Mouse (Mus musculus) myocyte (in vitro differentiated cells): Measurements from ENCODE around the gene Ppp1r3d. TPM values are rescaled to one million over a fixed set of nuclear protein-coding genes. Genes with fewer than 3 reads are reported as not detected.

Source experiments
- H3K27me3 ChIP-seq: one replicate; pipeline ENCODE4 v1.6.1; 2011; ENCODE audit not compliant: control insufficient read depth, insufficient read depth, insufficient read length
- H3K36me3 ChIP-seq: one replicate; pipeline ENCODE4 v1.6.1; 2011; ENCODE audit not compliant: control insufficient read depth, insufficient read depth
- H3K4me2 ChIP-seq: one replicate; pipeline ENCODE4 v1.6.1; 2011; ENCODE audit warnings: low read depth, control low read depth
- H3K4me3 ChIP-seq: one replicate; pipeline ENCODE4 v1.5.1; 2011; ENCODE audit warnings: mild to moderate bottlenecking, control low read depth, moderate library complexity
- H3K79me2 ChIP-seq: one replicate; pipeline ENCODE4 v1.6.1; 2011; ENCODE audit not compliant: control insufficient read depth, insufficient read depth
- H3ac ChIP-seq: one replicate; pipeline ENCODE4 v1.6.1; 2011; ENCODE audit not compliant: control insufficient read depth, insufficient read length
- CEBPB ChIP-seq: IDR thresholded peaks from 2 replicates; pipeline ENCODE4 v1.6.1; 2011; ENCODE audit warnings: mild to moderate bottlenecking, moderate library complexity; ENCODE audit not compliant: poor library complexity, insufficient read depth, severe bottlenecking
- E2F4 ChIP-seq: IDR thresholded peaks from one replicate; pipeline ENCODE4 v1.6.1; 2011; ENCODE audit warnings: mild to moderate bottlenecking, control low read depth, moderate library complexity; ENCODE audit not compliant: insufficient read depth
- MAX ChIP-seq: IDR thresholded peaks from one replicate; pipeline ENCODE4 v1.6.1; 2011; ENCODE audit warnings: low read depth, mild to moderate bottlenecking, control low read depth
- MYOD1 ChIP-seq, 3 experiments: IDR thresholded peaks; one replicate each; pipeline ENCODE4 v1.6.1; 2011; ENCODE audit warnings: control low read depth in 2 of 3, low read depth in 2 of 3, mild to moderate bottlenecking in 2 of 3, moderate library complexity in 1 of 3; ENCODE audit not compliant: insufficient read length in 2 of 3, control insufficient read depth in 1 of 3
- MYOG ChIP-seq, 3 experiments: IDR thresholded peaks; one replicate each; pipeline ENCODE4 v1.6.1; 2011; ENCODE audit warnings: control low read depth in 2 of 3, low read depth in 2 of 3, mild to moderate bottlenecking in 2 of 3; ENCODE audit not compliant: insufficient read length in 2 of 3, control insufficient read depth in 1 of 3, insufficient read depth in 1 of 3
- POLR2A ChIP-seq: IDR thresholded peaks from one replicate; pipeline ENCODE4 v1.6.1; 2011; ENCODE audit warnings: low read depth, mild to moderate bottlenecking, control low read depth, moderate library complexity; ENCODE audit not compliant: insufficient read length
- POLR2AphosphoS2 ChIP-seq: IDR thresholded peaks from one replicate; pipeline ENCODE4 v1.6.1; 2011; ENCODE audit warnings: low read depth, control low read depth; ENCODE audit not compliant: insufficient read length
- REST ChIP-seq: IDR thresholded peaks from one replicate; pipeline ENCODE4 v1.6.1; 2011; ENCODE audit warnings: mild to moderate bottlenecking, control low read depth, moderate library complexity; ENCODE audit not compliant: insufficient read depth, insufficient read length
- SRF ChIP-seq: IDR thresholded peaks from one replicate; pipeline ENCODE4 v1.6.1; 2011; ENCODE audit warnings: low read depth; ENCODE audit not compliant: control insufficient read depth, insufficient read length
- TCF12 ChIP-seq: IDR thresholded peaks from one replicate; pipeline ENCODE4 v1.6.1; 2011; ENCODE audit warnings: mild to moderate bottlenecking, control low read depth; ENCODE audit not compliant: poor library complexity, insufficient read depth, severe bottlenecking
- TCF3 ChIP-seq: IDR thresholded peaks from one replicate; pipeline ENCODE4 v1.6.1; 2011; ENCODE audit warnings: low read depth, control low read depth; ENCODE audit not compliant: insufficient read length
- USF1 ChIP-seq: IDR thresholded peaks from one replicate; pipeline ENCODE4 v1.6.1; 2011; ENCODE audit warnings: low read depth, mild to moderate bottlenecking, control low read depth, moderate library complexity
- polyA plus RNA-seq: library from polyadenylated mRNA; unstranded; fragments of >200 nt; fragmentation: generic; extraction: Trizol; gene quantifications from one replicate; pipeline ENCODE4 v1.2.1, GENCODE M21; 2012; ENCODE audit warnings: missing spikeins

The Ppp1r3d gene
- polyA plus RNA-seq, 1 experiment, result not detected

DNA sequence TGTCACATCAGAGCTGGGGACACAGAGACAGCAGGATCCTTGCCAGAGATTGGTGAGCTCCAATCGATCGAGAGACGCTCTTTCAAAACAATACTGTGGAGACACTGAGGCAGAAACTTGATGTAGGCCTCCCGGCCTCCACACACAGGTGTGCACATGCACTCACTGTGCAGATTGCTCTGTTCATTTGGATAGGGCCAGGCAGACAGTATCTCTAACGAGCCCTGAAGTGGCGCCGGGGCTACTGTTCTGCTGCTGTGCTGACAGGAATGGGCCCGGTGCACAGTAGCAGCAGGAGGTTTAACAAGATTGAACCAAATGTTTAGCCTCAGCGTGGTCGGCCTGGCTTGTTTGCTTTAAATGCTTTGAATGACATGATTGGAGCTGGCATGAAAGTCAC is 36.7 kb upstream of the Ppp1r3d start:
- TF ChIP-seq POLR2AphosphoS2 (no peak), TCF12 (no peak), USF1 (no peak), E2F4 (no peak)

DNA sequence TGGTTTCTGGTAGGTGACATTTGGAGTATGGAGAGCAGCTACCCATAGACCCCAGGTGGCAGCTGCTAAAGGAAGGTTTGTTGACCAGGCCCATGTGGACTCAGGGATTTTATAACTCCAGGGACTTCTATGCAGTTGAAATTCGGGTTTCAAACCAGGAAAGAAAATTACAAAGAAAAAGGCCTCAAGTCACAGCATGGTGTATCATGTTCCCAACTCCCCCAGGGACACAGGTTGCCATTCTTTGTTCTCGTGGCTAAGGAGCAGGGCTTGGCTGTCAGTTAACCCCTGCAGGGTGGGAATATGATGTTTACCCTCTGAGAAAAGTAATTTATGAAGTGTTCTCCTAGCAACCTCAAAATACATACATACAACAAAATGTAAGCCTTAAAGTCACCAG is 36.0 kb upstream of the Ppp1r3d start:
- TF ChIP-seq SRF (no peak), POLR2A (no peak), MAX (no peak), POLR2AphosphoS2 (no peak), USF1 (no peak), E2F4 (no peak), CEBPB (no peak), MYOG (IDR thresholded peaks at IDR 0.05; ENCODE audit: control insufficient read depth in 1 of 3, insufficient read depth in 1 of 3, insufficient read length in 2 of 3, low read depth in 2 of 3) (no peak), TCF12 (no peak)
- Histone ChIP-seq H3K27me3 (no peaks in the 10 kb centered on the region), H3K79me2 (no peaks in the 10 kb centered on the region), H3K36me3 (no peaks in the 10 kb centered on the region), H3K4me2 (no peak overlapping the region), H3ac (no peak overlapping the region), H3K4me3 (no peak overlapping the region)

More for the DNA sequence above, 36.7 kb upstream of the Ppp1r3d start:
- H3K4me2 ChIP-seq, result no peak overlapping the region
- no peak overlapping the region for H3K4me3 ChIP-seq
- no peak overlapping the region for H3ac ChIP-seq
- no peaks in the 10 kb centered on the region for H3K36me3 ChIP-seq
- H3K79me2 ChIP-seq, result no peaks in the 10 kb centered on the region
- no peaks in the 10 kb centered on the region for H3K27me3 ChIP-seq

DNA sequence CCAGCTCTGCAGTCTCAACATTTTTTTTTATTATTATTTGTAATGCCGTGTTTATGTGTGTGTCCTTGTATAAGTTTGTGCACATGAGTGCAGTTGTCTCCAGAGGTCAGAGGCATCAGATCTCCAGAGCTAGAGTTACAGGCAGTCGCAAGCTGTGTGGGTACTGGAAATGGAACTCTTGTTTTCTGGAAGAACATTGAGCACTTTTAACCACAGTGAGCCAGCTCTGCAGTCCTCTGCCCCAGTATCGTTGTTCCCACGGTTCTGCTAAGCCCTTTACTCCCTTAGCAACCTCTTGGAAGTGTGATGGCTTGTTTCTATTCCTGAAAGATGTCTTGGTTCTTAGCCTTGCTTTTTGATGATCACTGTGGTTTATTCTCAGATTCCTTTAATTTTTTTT is 35.1 kb upstream of the Ppp1r3d start:
- TF ChIP-seq TCF12 (no peak), TCF3 (no peak), E2F4 (no peak), MAX (no peak), POLR2A (no peak), SRF (no peak), USF1 (no peak), MYOD1 (IDR thresholded peaks at IDR 0.05; ENCODE audit: control insufficient read depth in 1 of 3, insufficient read length in 2 of 3, low read depth in 2 of 3) (no peak), POLR2AphosphoS2 (no peak), CEBPB (no peak), REST (no peak), MYOG (IDR thresholded peaks at IDR 0.05; ENCODE audit: control insufficient read depth in 1 of 3, insufficient read depth in 1 of 3, insufficient read length in 2 of 3, low read depth in 2 of 3) (no peak)
- no peaks in the 10 kb centered on the region for H3K79me2 ChIP-seq
- H3K36me3 ChIP-seq, result no peaks in the 10 kb centered on the region
- no peaks in the 10 kb centered on the region for H3K27me3 ChIP-seq
- no peak overlapping the region for H3K4me2 ChIP-seq
- no peak overlapping the region for H3ac ChIP-seq
- no peak overlapping the region for H3K4me3 ChIP-seq

DNA sequence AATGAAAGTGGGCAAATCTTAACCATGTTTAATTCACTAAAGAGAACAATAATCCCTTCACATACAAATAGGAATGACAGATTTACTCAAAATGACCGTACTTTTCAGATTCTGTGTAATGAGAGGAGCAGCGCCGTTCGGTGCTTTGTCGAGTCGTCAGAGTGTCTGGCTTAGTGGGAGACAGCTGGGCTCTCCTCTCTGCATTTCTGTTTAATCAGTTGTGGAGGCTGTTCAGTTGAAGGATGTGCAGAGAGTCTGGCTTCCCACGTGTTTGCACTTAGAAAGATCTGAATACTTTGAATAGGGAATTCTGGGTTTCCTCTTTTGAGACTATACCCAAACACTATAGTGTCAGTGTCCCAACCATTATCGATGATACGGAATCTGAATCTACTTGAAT is 23.0 kb upstream of the Ppp1r3d start:
- Histone ChIP-seq H3ac (no peak overlapping the region), H3K4me3 (no peak overlapping the region), H3K79me2 (no peaks in the 10 kb centered on the region), H3K36me3 (no peaks in the 10 kb centered on the region), H3K4me2 (no peak overlapping the region), H3K27me3 (no peaks in the 10 kb centered on the region)
- TF ChIP-seq E2F4 (no peak), POLR2A (no peak), CEBPB (no peak), MAX (no peak), SRF (no peak), MYOD1 (IDR thresholded peaks at IDR 0.05; ENCODE audit: control insufficient read depth in 1 of 3, insufficient read length in 2 of 3, low read depth in 2 of 3) (no peak), POLR2AphosphoS2 (no peak), MYOG (IDR thresholded peaks at IDR 0.05; ENCODE audit: control insufficient read depth in 1 of 3, insufficient read depth in 1 of 3, insufficient read length in 2 of 3, low read depth in 2 of 3) (no peak), TCF12 (no peak), TCF3 (no peak), REST (no peak), USF1 (no peak)

DNA sequence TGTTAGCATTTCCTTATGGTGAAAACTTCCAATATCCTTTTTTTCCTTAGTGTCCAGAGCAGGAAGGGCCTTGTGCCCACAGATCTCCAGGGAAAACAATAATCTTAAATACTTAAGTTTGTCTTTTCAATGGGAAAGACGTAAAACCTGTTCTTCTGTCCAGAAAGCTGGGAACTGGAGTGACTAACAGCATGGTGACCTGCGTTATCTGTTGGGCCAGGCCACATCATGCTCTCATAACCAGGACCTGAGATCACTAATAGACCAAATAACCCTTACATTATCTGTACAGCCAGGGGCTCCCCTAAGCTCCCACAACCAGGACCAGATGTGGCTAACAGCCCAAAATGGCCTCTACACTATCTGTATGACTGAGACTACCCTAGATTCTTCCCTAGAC is 19.6 kb upstream of the Ppp1r3d start:
- no peaks in the 10 kb centered on the region for H3K36me3 ChIP-seq
- H3K79me2 ChIP-seq, result no peaks in the 10 kb centered on the region
- no peaks in the 10 kb centered on the region for H3K27me3 ChIP-seq
- no peak overlapping the region for H3ac ChIP-seq
- TF ChIP-seq E2F4, result no peak
- TF ChIP-seq TCF3, result no peak
- TF ChIP-seq SRF, result no peak
- no peak for TF ChIP-seq USF1
- no peak for TF ChIP-seq MYOD1 (IDR thresholded peaks at IDR 0.05; ENCODE audit: control insufficient read depth in 1 of 3, insufficient read length in 2 of 3, low read depth in 2 of 3)
- TF ChIP-seq TCF12, result no peak
- no peak for TF ChIP-seq POLR2AphosphoS2
- TF ChIP-seq MAX, result no peak
- TF ChIP-seq MYOG (IDR thresholded peaks at IDR 0.05; ENCODE audit: control insufficient read depth in 1 of 3, insufficient read depth in 1 of 3, insufficient read length in 2 of 3, low read depth in 2 of 3), result no peak
- TF ChIP-seq CEBPB, result no peak
- TF ChIP-seq REST, result no peak
- no peak for TF ChIP-seq POLR2A
- H3K4me3 ChIP-seq, result no peak overlapping the region
- H3K4me2 ChIP-seq, result no peak overlapping the region
